Mouse (Mus musculus) urinary bladder, postnatal 10 days (tissue): ENCODE data around the gene Elk4.

Source experiments
- DNase-seq: peaks from one replicate; pipeline ENCODE4 v3.0.0; 2022; ENCODE audit warnings: low spot score

Gene Elk4

GRCm38 (mm10) chr1:132016691-132017090, 9.3 kb downstream of the Elk4 start:
- no peak for DNase-seq

GRCm38 (mm10) chr1:132019876-132020275, 12.5 kb downstream of the Elk4 start:
- no peak for DNase-seq

GRCm38 (mm10) chr1:132022107-132022506, 14.7 kb downstream of the Elk4 start:
- no peak for DNase-seq

GRCm38 (mm10) chr1:132026925-132027646, 19.7 kb downstream of the Elk4 start:
- DNase-seq = no peak

GRCm38 (mm10) chr1:132027978-132028377, 20.6 kb downstream of the Elk4 start:
- DNase-seq = no peak

- no peak for DNase-seq
Measured at GRCm38 (mm10) chr1:132028413-132028812, 21.0 kb downstream of the Elk4 start.

GRCm38 (mm10) chr1:132030574-132030973, 23.2 kb downstream of the Elk4 start:
- DNase-seq = no peak

GRCm38 (mm10) chr1:132032172-132032571, 24.8 kb downstream of the Elk4 start:
- no peak for DNase-seq

- DNase-seq = no peak
Measured at GRCm38 (mm10) chr1:132037746-132038145, 30.3 kb downstream of the Elk4 start.

- DNase-seq = no peak
Measured at GRCm38 (mm10) chr1:132038753-132039152, 31.3 kb downstream of the Elk4 start.

GRCm38 (mm10) chr1:132040201-132040621, 32.8 kb downstream of the Elk4 start:
- no peak for DNase-seq

GRCm38 (mm10) chr1:132043759-132044158, 36.4 kb downstream of the Elk4 start:
- no peak for DNase-seq

- no peak for DNase-seq
Measured at GRCm38 (mm10) chr1:132046143-132046735, 38.8 kb downstream of the Elk4 start.

GRCm38 (mm10) chr1:132051746-132052145, 44.3 kb downstream of the Elk4 start:
- DNase-seq = no peak

- DNase-seq = no peak
Measured at GRCm38 (mm10) chr1:132054387-132054786, 47.0 kb downstream of the Elk4 start.

- DNase-seq = no peak
Measured at GRCm38 (mm10) chr1:132055054-132055664, 47.8 kb downstream of the Elk4 start.

GRCm38 (mm10) chr1:132058558-132058957, 51.2 kb downstream of the Elk4 start:
- DNase-seq = no peak

GRCm38 (mm10) chr1:132060036-132060769, 52.8 kb downstream of the Elk4 start:
- DNase-seq = no peak

- no peak for DNase-seq
Measured at GRCm38 (mm10) chr1:132061750-132062541, 54.5 kb downstream of the Elk4 start.

- no peak for DNase-seq
Measured at GRCm38 (mm10) chr1:132063096-132063495, 55.7 kb downstream of the Elk4 start.

GRCm38 (mm10) chr1:132065001-132065400, 57.6 kb downstream of the Elk4 start:
- DNase-seq = no peak
